Mouse (Mus musculus) ES-E14 (cell line): ENCODE results near the gene Rpgrip1. TPM values are rescaled to one million over a fixed set of nuclear protein-coding genes. Genes with fewer than 3 reads are reported as not detected.

Experiments used
- DNase-seq: peaks from one replicate; pipeline ENCODE4 v3.0.0-alpha.2; 2013; ENCODE audit warnings: low read depth, low spot score
- H3K27ac ChIP-seq: 2 replicates; pipeline ENCODE4 v1.5.1; 2012; ENCODE audit warnings: low read depth, mild to moderate bottlenecking, low read length, moderate library complexity, mixed read lengths; ENCODE audit not compliant: poor library complexity, insufficient read depth, severe bottlenecking
- H3K36me3 ChIP-seq: 2 replicates; pipeline ENCODE4 v1.6.1; 2012; ENCODE audit warnings: mild to moderate bottlenecking, low read length, moderate library complexity, mixed read lengths; ENCODE audit not compliant: control insufficient read depth, poor library complexity, insufficient read depth, severe bottlenecking
- H3K4me1 ChIP-seq, 2 experiments: fragments of 150-350 bp in 1 of 2; sonication (generic) in 1 of 2; 2 replicates each; pipeline ENCODE4 v1.6.1; 2012; ENCODE audit warnings: low read length in 2 of 2, mild to moderate bottlenecking in 1 of 2, mixed read lengths in 1 of 2; ENCODE audit not compliant: control insufficient read depth in 2 of 2, insufficient read depth in 2 of 2, poor library complexity in 1 of 2
- H3K4me3 ChIP-seq, 2 experiments: fragments of 150-350 bp in 1 of 2; sonication (generic) in 1 of 2; 2 replicates each; pipeline ENCODE4 v1.5.1; 2012; ENCODE audit warnings: low read length in 2 of 2, low read depth in 1 of 2, mild to moderate bottlenecking in 1 of 2, mixed read lengths in 1 of 2; ENCODE audit not compliant: insufficient read depth in 1 of 2, poor library complexity in 1 of 2, severe bottlenecking in 1 of 2
- H3K9ac ChIP-seq: 2 replicates; pipeline ENCODE4 v1.6.1; 2012; ENCODE audit warnings: low read depth, mild to moderate bottlenecking, low read length, mixed read lengths; ENCODE audit not compliant: poor library complexity, insufficient read depth, severe bottlenecking
- H3K9me3 ChIP-seq: fragments of 150-350 bp; sonication (generic); 2 replicates; pipeline ENCODE4 v1.6.1; 2012; ENCODE audit warnings: low read depth, mild to moderate bottlenecking, low read length; ENCODE audit not compliant: control insufficient read depth, insufficient read depth
- CHD2 ChIP-seq: IDR thresholded peaks from 2 replicates; pipeline ENCODE4 v1.6.1; 2014; ENCODE audit warnings: mild to moderate bottlenecking, low read depth, low read length, inconsistent platforms
- HCFC1 ChIP-seq: IDR thresholded peaks from 2 replicates; pipeline ENCODE4 v1.6.1; 2012; ENCODE audit warnings: low read length, inconsistent platforms, borderline replicate concordance; ENCODE audit not compliant: insufficient read depth
- MAFK ChIP-seq: IDR thresholded peaks from 2 replicates; pipeline ENCODE4 v1.6.1; 2014; ENCODE audit warnings: mild to moderate bottlenecking, low read depth, low read length, inconsistent platforms; ENCODE audit not compliant: insufficient read depth
- ZC3H11A ChIP-seq: IDR thresholded peaks from 2 replicates; pipeline ENCODE4 v1.6.1; 2012; ENCODE audit warnings: low read depth, mild to moderate bottlenecking, inconsistent platforms, low read length, borderline replicate concordance
- ZNF384 ChIP-seq: IDR thresholded peaks from 2 replicates; pipeline ENCODE4 v1.6.1; 2012; ENCODE audit warnings: low read depth, low read length, inconsistent platforms
- in situ Hi-C, 2 experiments: fragments of 600-800 bp; cut with MboI; formaldehyde crosslinking; loops; one replicate each; pipeline ENCODE4 v1.15.1; 2025; ENCODE audit warnings: low sequenced_read_pairs in 2 of 2, inconsistent platforms in 1 of 2; ENCODE audit not compliant: unreplicated experiment in 2 of 2
- total RNA-seq: library from RNA; depleted of rRNA; stranded (reverse); fragments of 300-350 nt; gene quantifications from 2 replicates; pipeline ENCODE4 v1.2.3, GENCODE M21; 2012; rRNA removed

Rpgrip1 gene
- 3.3 and 6.4 TPM in 2 replicates for total RNA-seq

- in situ Hi-C loops: no loop called here
- Histone ChIP-seq H3K9ac (no peak within 1 kb of the TSS), H3K9me3 (no peaks in the 10 kb centered on the region), H3K27ac (no peak within 1 kb of the TSS), H3K4me1 (peaks cover 7 to 10% of the 10 kb centered on the region in 2 experiments; a peak in 3 of 4 replicates), H3K4me3 (no peak within 1 kb of the TSS), H3K36me3 (no peaks in the 10 kb centered on the region)
- no peak for DNase-seq
- TF ChIP-seq HCFC1 (no peak), ZC3H11A (no peak), CHD2 (no peak), ZNF384 (no peak), MAFK (no peak)
These were observed at the start of gene Rpgrip1 for GRCm38 (mm10) chr14:52110346-52110745. TSS of gene Rpgrip1 (plus strand) at chr14:52110704.

GRCm38 (mm10) chr14:52060800-52061199 is 49.7 kb upstream of the Rpgrip1 start:
- no peaks in the 10 kb centered on the region for H3K9me3 ChIP-seq
- peaks cover 16 to 24% of the 10 kb centered on the region in 2 experiments for H3K4me1 ChIP-seq
- no peak for TF ChIP-seq CHD2
- no peak for TF ChIP-seq HCFC1
- no peak; the same call in 1 of the 2 replicates for TF ChIP-seq ZNF384
- TF ChIP-seq ZC3H11A: no peak
- TF ChIP-seq MAFK: no peak
- H3K4me3 ChIP-seq: no peak overlapping the region
- no peak for DNase-seq
- H3K27ac ChIP-seq: no peak overlapping the region
- in situ Hi-C loops: no loop called here
- H3K36me3 ChIP-seq: no peaks in the 10 kb centered on the region
- no peak overlapping the region for H3K9ac ChIP-seq

GRCm38 (mm10) chr14:52061798-52062197 is 48.7 kb upstream of the Rpgrip1 start:
- no peaks in the 10 kb centered on the region for H3K9me3 ChIP-seq
- 0 out of 2 replicates have a peak overlapping the region, but pooled peaks have one; percentile 35 for H3K9ac ChIP-seq
- in situ Hi-C loops: no loop called here
- TF ChIP-seq MAFK: no peak
- H3K4me3 ChIP-seq: no peak overlapping the region
- DNase-seq: no peak
- H3K27ac ChIP-seq: peak overlapping the region; percentile 16; the same call in 1 of the 2 replicates
- H3K4me1 ChIP-seq: peaks cover 20 to 27% of the 10 kb centered on the region in 2 experiments
- H3K36me3 ChIP-seq: no peaks in the 10 kb centered on the region

- H3K27ac ChIP-seq: peak overlapping the region; percentile 100
- in situ Hi-C loops: no loop called here
- no peak overlapping the region for H3K4me3 ChIP-seq
- no peaks in the 10 kb centered on the region for H3K36me3 ChIP-seq
- no peaks in the 10 kb centered on the region for H3K9me3 ChIP-seq
- TF ChIP-seq ZNF384: no peak
- no peak for TF ChIP-seq MAFK
- TF ChIP-seq CHD2: peak; percentile 37
- no peak for TF ChIP-seq HCFC1
- TF ChIP-seq ZC3H11A: no peak
- H3K9ac ChIP-seq: peak overlapping the region; percentile 48
- DNase-seq: peak; percentile 68
- H3K4me1 ChIP-seq: peaks cover 28 to 36% of the 10 kb centered on the region in 2 experiments
These were observed 44.4 kb upstream of the Rpgrip1 start for GRCm38 (mm10) chr14:52066135-52066534.

- H3K9me3 ChIP-seq: no peaks in the 10 kb centered on the region
- H3K4me3 ChIP-seq: no peak overlapping the region
- peaks cover 16 to 19% of the 10 kb centered on the region in 2 experiments for H3K4me1 ChIP-seq
- H3K9ac ChIP-seq: no peak overlapping the region
- H3K36me3 ChIP-seq: peaks cover 15% of the 10 kb centered on the region
- in situ Hi-C loops: no loop called here
- peak overlapping the region; percentile 6 for H3K27ac ChIP-seq
- DNase-seq: no peak
- no peak for TF ChIP-seq MAFK
- no peak for TF ChIP-seq HCFC1
- TF ChIP-seq ZC3H11A: no peak
- TF ChIP-seq ZNF384: no peak
- TF ChIP-seq CHD2: no peak
These were observed 38.8 kb upstream of the Rpgrip1 start for GRCm38 (mm10) chr14:52071599-52072137.
